Comparison of ENCODE assay signal across 10 mouse cellular contexts in genomic region chr16:98022657-98023345, GRCm38 (mm10). TPM values are rescaled to one million over a fixed set of nuclear protein-coding genes. Genes with fewer than 3 reads are reported as not detected.
A peak's percentile ranks its signal among the peaks of the same experiment; 100 is the strongest.
DNase-seq lines count a peak whose midpoint lies in the region; ATAC-seq and TF ChIP-seq lines count a peak whose summit lies in the region.
"Had no signal": no experiment of that assay in that cellular context is flagged by ENCODE, and none has a peak within 500 bp of the region (broad histone marks: within the 10 kb centered on the region; RNA-seq: fewer than 3 reads in every experiment).

No protein-coding gene starts in this region.

- 78% methylated on average over 2 of the region's 2 CpGs for WGBS in lung, embryonic 14.5 days
- 94% methylated on average over 2 of the region's 2 CpGs for WGBS in small intestine, adult 2 months
- WGBS in forebrain, embryonic 12.5 days: 86% methylated on average over 2 of the region's 2 CpGs

- no peaks in the 10 kb centered on the region for H3K27me3 ChIP-seq in lung, embryonic 14.5 days (ENCODE audit: insufficient read depth, low read length)
- no peaks in the 10 kb centered on the region for H3K27me3 ChIP-seq in Patski
- H3K27me3 ChIP-seq in small intestine, adult 2 months (ENCODE audit: control insufficient read depth, insufficient read depth, low read length): no peaks in the 10 kb centered on the region
- H3K27me3 ChIP-seq in forebrain, embryonic 12.5 days: no peaks in the 10 kb centered on the region
- H3K27me3 ChIP-seq: megakaryocyte, embryonic 14.5 days had no signal

- no peak overlapping the region for H3K9ac ChIP-seq in lung, embryonic 14.5 days
- H3K9ac ChIP-seq in forebrain, embryonic 12.5 days: no peak overlapping the region

- no peak for DNase-seq in lung, embryonic 14.5 days
- DNase-seq in lung, adult 18-20 months: no peak
- DNase-seq in Patski (ENCODE audit: low read depth, low spot score): peak; percentile 93
- DNase-seq in embryo, embryonic 11.5 days (ENCODE audit: low read depth, low spot score): peak; percentile 36
- no peak for DNase-seq in layer of hippocampus, adult 11-12 months (ENCODE audit: low spot score)
- DNase-seq: kidney, postnatal 4 days; spleen, adult 18-20 months had no signal

- peak; percentile 33; the same call in 1 of the 2 replicates for TF ChIP-seq CTCF in lung, embryonic 14.5 days (IDR thresholded peaks at IDR 0.05; ENCODE audit: low read depth)
- TF ChIP-seq CTCF in Patski (IDR thresholded peaks at IDR 0.05): peak; percentile 64
- TF ChIP-seq CTCF in small intestine, adult 2 months (IDR thresholded peaks at IDR 0.05; ENCODE audit: extremely low read depth, insufficient read length, insufficient replicate concordance, low read depth, low read length): peak; percentile 41; the same call in 1 of the 2 replicates

- ATAC-seq in lung, embryonic 14.5 days (ENCODE audit: insufficient read depth): no peak
- no peak for ATAC-seq in Patski
- ATAC-seq in forebrain, embryonic 12.5 days (ENCODE audit: low FRiP score): no peak

- H3K4me2 ChIP-seq in lung, embryonic 14.5 days: no peak overlapping the region
- no peak overlapping the region for H3K4me2 ChIP-seq in forebrain, embryonic 12.5 days

- CTCF ChIA-PET in Patski (lab: Charles Lee): interaction anchor here (0.9 kb wide), 1 partner anchor 19 kb away, joined by 4 read pairs; no protein-coding TSS in a partner anchor

- peaks cover 8% of the 10 kb centered on the region; the same call in 1 of the 2 replicates for H3K9me3 ChIP-seq in lung, embryonic 14.5 days (ENCODE audit: low read depth, low read length)
- peaks cover 20% of the 10 kb centered on the region for H3K9me3 ChIP-seq in forebrain, embryonic 12.5 days

- POLR2A ChIA-PET in Patski (lab: Charles Lee): interaction anchor here (0.6 kb wide), 1 partner anchor 134 kb away, joined by 6 read pairs; no protein-coding TSS in a partner anchor

- no peak overlapping the region for H3K27ac ChIP-seq in lung, embryonic 14.5 days (ENCODE audit: low read depth)
- H3K27ac ChIP-seq in small intestine, adult 2 months (ENCODE audit: insufficient read depth, low read depth, low read length): no peak overlapping the region
- no peak overlapping the region for H3K27ac ChIP-seq in forebrain, embryonic 12.5 days

- H3K36me3 ChIP-seq in lung, embryonic 14.5 days (ENCODE audit: insufficient read depth): no peaks in the 10 kb centered on the region
- H3K36me3 ChIP-seq in small intestine, adult 2 months (ENCODE audit: control insufficient read depth, insufficient read depth, low read length): peaks cover 2% of the 10 kb centered on the region
- peaks cover 15% of the 10 kb centered on the region for H3K36me3 ChIP-seq in forebrain, embryonic 12.5 days (replicated peaks)

- in situ Hi-C loops in Patski (cut with MboI; ENCODE audit: low pct_unique_long_range_greater_than_20kb): no loop called here

- H3K4me1 ChIP-seq in lung, embryonic 14.5 days (ENCODE audit: insufficient read depth): no peaks in the 10 kb centered on the region
- no peaks in the 10 kb centered on the region for H3K4me1 ChIP-seq in small intestine, adult 2 months (ENCODE audit: control insufficient read depth, insufficient read depth, insufficient read length, low read length)
- H3K4me1 ChIP-seq in forebrain, embryonic 12.5 days: no peaks in the 10 kb centered on the region
- H3K4me1 ChIP-seq: megakaryocyte, embryonic 14.5 days had no signal

- no peak for TF ChIP-seq POLR2A in small intestine, adult 2 months (IDR thresholded peaks at IDR 0.05; ENCODE audit: low read depth, low read length)

- H3K4me3 ChIP-seq in lung, embryonic 14.5 days (ENCODE audit: low read depth, low read length): no peak overlapping the region
- H3K4me3 ChIP-seq in small intestine, adult 2 months (ENCODE audit: low read depth, low read length): no peak overlapping the region
- no peak overlapping the region for H3K4me3 ChIP-seq in forebrain, embryonic 12.5 days (replicated peaks)
- H3K4me3 ChIP-seq: megakaryocyte, embryonic 14.5 days had no signal

RNA-seq across cellular contexts. Expression of gene B230307C23Rik, which starts 25.7 kb away (rescaled TPM):
- 23.3 and 28.3 TPM in 2 replicates for polyA plus RNA-seq in lung, embryonic 14.5 days (2014; fragmentation: Nextera tagmentation; extraction: Ambion mirVana)
- 14.3 TPM for polyA plus RNA-seq in Patski (2021)
- polyA plus RNA-seq in small intestine, adult 2 months (2012; rRNA removed): 1.6 and 2.3 TPM in 2 replicates
- 18.8 and 18.9 TPM in 2 replicates for polyA plus RNA-seq in forebrain, embryonic 12.5 days (2016; fragmentation: Nextera tagmentation; extraction: Ambion mirVana)

RNA-seq across cellular contexts. Expression of gene A630089N07Rik, which starts 59.4 kb away (rescaled TPM):
- 26.1 and 27.9 TPM in 2 replicates for polyA plus RNA-seq in lung, embryonic 14.5 days (2014; fragmentation: Nextera tagmentation; extraction: Ambion mirVana)
- polyA plus RNA-seq in Patski (2021): 10.1 TPM
- 0.08 TPM in 1 of 2 replicates, not detected in the other for polyA plus RNA-seq in small intestine, adult 2 months (2012; rRNA removed)
- 24.1 and 30.6 TPM in 2 replicates for polyA plus RNA-seq in forebrain, embryonic 12.5 days (2016; fragmentation: Nextera tagmentation; extraction: Ambion mirVana)

Comparison
In these comparisons a context has a peak if more than half of its experiments do, and no peak if none do; other contexts are left out.
1. DNase-seq: peak in Patski (single experiment) and embryo, embryonic 11.5 days (single experiment); none in lung, embryonic 14.5 days (single experiment), lung, adult 18-20 months (0 of 2) and layer of hippocampus, adult 11-12 months (single experiment).
2. RNA of gene A630089N07Rik, which starts 59.4 kb away (polyA plus RNA-seq): 24.1 to 30.6 TPM in forebrain, embryonic 12.5 days, 26.1 to 27.9 TPM in lung, embryonic 14.5 days and 10.1 TPM in Patski (single experiment); 0.08 TPM in small intestine, adult 2 months; every median in the first group is over 10 times any median in the second.
3. Peak in every context shown above with its lines, with median percentiles within 50 percentile points of each other: CTCF ChIP-seq.